In genomic region chr5:147843340-147843739, GRCm38 (mm10) we compare ENCODE assay signal across 10 mouse cellular contexts.
"Had no signal": no experiment of that assay in that cellular context is flagged by ENCODE, and none has a peak within 500 bp of the region (broad histone marks: within the 10 kb centered on the region; RNA-seq: fewer than 3 reads in every experiment).

No protein-coding gene starts in this region.

- ATAC-seq: intestine, postnatal 0 days; liver, embryonic 12.5 days; midbrain, embryonic 13.5 days; midbrain, embryonic 16.5 days had no signal

- DNase-seq: kidney, adult 2 months; kidney, postnatal 25 days; layer of hippocampus, adult 9-11 months; liver; lung, adult 18-20 months; thymus, postnatal 25 days had no signal
